Mouse (Mus musculus) C2C12 (cell line): ENCODE measurements around the gene Zfp260.

Experiments used
- CTCF ChIP-seq: IDR thresholded peaks from one replicate; pipeline ENCODE4 v1.5.1; 2011; ENCODE audit not compliant: control insufficient read depth, insufficient read depth, insufficient read length
- MAX ChIP-seq: IDR thresholded peaks from one replicate; pipeline ENCODE4 v1.6.1; 2011; ENCODE audit warnings: mild to moderate bottlenecking, control low read depth

GRCm38 (mm10) chr7:30122188-30122530, 27.6 kb downstream of the Zfp260 start:
- no peak for TF ChIP-seq MAX
- TF ChIP-seq CTCF: no peak
